Mouse (Mus musculus) midbrain, embryonic 14.5 days (tissue): ENCODE results near the gene Olfr922. TPM values are rescaled to one million over a fixed set of nuclear protein-coding genes. Genes with fewer than 3 reads are reported as not detected.

ENCODE experiments used
- polyA plus RNA-seq: library from polyadenylated mRNA; unstranded; fragments of >200 nt; fragmentation: Nextera tagmentation; extraction: Ambion mirVana; gene quantifications from 2 replicates; pipeline ENCODE4 v1.2.1, GENCODE M21; 2014

Gene Olfr922
- polyA plus RNA-seq, 1 experiment from 2014 or later = not detected

Other genes starting within 250 kb of the Olfr922 start
- gene Olfr912, start 234.4 kb upstream of the Olfr922 start, polyA plus RNA-seq = not detected in 2 replicates
- gene Olfr913, start 221.9 kb upstream of the Olfr922 start, polyA plus RNA-seq = not detected in 2 replicates
- not detected in 2 replicates for gene Olfr914, start 209.5 kb upstream of the Olfr922 start, polyA plus RNA-seq
- not detected in 2 replicates for gene Olfr916, start 154.7 kb upstream of the Olfr922 start, polyA plus RNA-seq
- not detected in 2 replicates for gene Olfr917, start 148.8 kb upstream of the Olfr922 start, polyA plus RNA-seq
- not detected in 2 replicates for gene Olfr918, start 140.0 kb upstream of the Olfr922 start, polyA plus RNA-seq
- gene Olfr919, start 110.9 kb upstream of the Olfr922 start, polyA plus RNA-seq = not detected in 2 replicates
- 3.6 and 7.2 TPM in 2 replicates for gene Vwa5a, start 96.3 kb upstream of the Olfr922 start, polyA plus RNA-seq
- not detected in 2 replicates for gene Olfr920, start 62.3 kb upstream of the Olfr922 start, polyA plus RNA-seq
- not detected in 2 replicates for gene Olfr921, start 41.5 kb upstream of the Olfr922 start, polyA plus RNA-seq
- not detected in 2 replicates for gene Olfr923, start 11.9 kb downstream of the Olfr922 start, polyA plus RNA-seq
- gene Olfr924, start 29.8 kb downstream of the Olfr922 start, polyA plus RNA-seq = not detected in 2 replicates
- gene Olfr26, start 40.4 kb downstream of the Olfr922 start, polyA plus RNA-seq = not detected in 2 replicates
- not detected in 2 replicates for gene Olfr926, start 62.5 kb downstream of the Olfr922 start, polyA plus RNA-seq
- gene Olfr930, start 115.2 kb downstream of the Olfr922 start, polyA plus RNA-seq = not detected in 2 replicates
- not detected in 2 replicates for gene Olfr933, start 157.7 kb downstream of the Olfr922 start, polyA plus RNA-seq
- not detected in 2 replicates for gene Olfr934, start 173.7 kb downstream of the Olfr922 start, polyA plus RNA-seq
- gene Olfr935, start 185.1 kb downstream of the Olfr922 start, polyA plus RNA-seq = not detected in 2 replicates
- gene Olfr146, start 208.8 kb downstream of the Olfr922 start, polyA plus RNA-seq = not detected in 2 replicates